Mouse (Mus musculus): ENCODE results near the gene Atxn1. TPM values are rescaled to one million over a fixed set of nuclear protein-coding genes. Genes with fewer than 3 reads are reported as not detected.

Gene Atxn1
- polyA plus RNA-seq, 1 experiment from 2014 or later: 11.9 TPM

DNA sequence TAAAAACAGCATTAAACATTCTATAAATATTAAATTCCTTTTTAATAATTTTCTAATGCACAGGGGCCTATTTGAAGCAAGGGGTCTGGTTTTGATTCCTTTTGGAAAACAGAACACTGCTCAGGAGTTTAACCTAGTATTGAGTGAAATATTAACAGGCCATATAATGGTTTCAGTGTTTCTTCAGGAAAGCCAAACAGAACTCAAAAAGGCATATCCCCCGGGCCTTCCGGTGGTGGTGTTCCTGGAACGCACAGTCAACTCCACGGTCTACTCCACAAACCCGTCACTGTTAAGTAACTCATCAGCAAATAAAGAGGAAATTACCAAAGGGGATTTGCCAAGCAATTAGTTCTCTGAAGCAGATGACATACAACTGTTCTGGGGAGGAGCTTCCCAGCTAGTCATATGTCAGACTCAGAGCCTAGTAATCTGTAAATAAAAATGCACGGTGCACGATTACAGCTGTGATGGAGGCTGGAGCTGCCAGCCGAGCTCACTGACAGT, 14.4 kb downstream of the Atxn1 start:
- H3K9me3 ChIP-seq (ENCODE audit: low read length): no peaks in the 10 kb centered on the region
- no peak overlapping the region for H3K27ac ChIP-seq (ENCODE audit: low read length)
- H3K4me2 ChIP-seq (replicated peaks; ENCODE audit: low read depth, low read length): no peak overlapping the region
- WGBS: 37% methylated on average over 8 of the region's 8 CpGs
- no peaks in the 10 kb centered on the region for H3K27me3 ChIP-seq (replicated peaks; ENCODE audit: insufficient read depth, low read length)
- H3K4me3 ChIP-seq (ENCODE audit: low read depth, low read length): no peak overlapping the region
- H3K9ac ChIP-seq (replicated peaks; ENCODE audit: low read depth): no peak overlapping the region
- DNase-seq (ENCODE audit: low spot score) (peak; percentile 45), ATAC-seq (peak; percentile 42)
- H3K4me1 ChIP-seq (ENCODE audit: insufficient read depth, low read depth, low read length): peaks cover 12% of the 10 kb centered on the region
- no peaks in the 10 kb centered on the region for H3K36me3 ChIP-seq (ENCODE audit: insufficient read depth, low read length)
- TF ChIP-seq CTCF (IDR thresholded peaks at IDR 0.05): no peak
- no peak for TF ChIP-seq EP300 (IDR thresholded peaks at IDR 0.05)

- WGBS: 83% methylated on average over 11 of the region's 11 CpGs
- no peaks in the 10 kb centered on the region for H3K27me3 ChIP-seq (replicated peaks; ENCODE audit: insufficient read depth, low read length)
- no peak overlapping the region for H3K4me3 ChIP-seq (ENCODE audit: low read depth, low read length)
- no peaks in the 10 kb centered on the region for H3K36me3 ChIP-seq (ENCODE audit: insufficient read depth, low read length)
- H3K27ac ChIP-seq (ENCODE audit: low read length): no peak overlapping the region
- TF ChIP-seq EP300 (IDR thresholded peaks at IDR 0.05): no peak
- no peak for TF ChIP-seq CTCF (IDR thresholded peaks at IDR 0.05)
- no peak overlapping the region for H3K4me2 ChIP-seq (replicated peaks; ENCODE audit: low read depth, low read length)
- H3K4me1 ChIP-seq (ENCODE audit: insufficient read depth, low read depth, low read length): peaks cover 8% of the 10 kb centered on the region
- no peak overlapping the region for H3K9ac ChIP-seq (replicated peaks; ENCODE audit: low read depth)
- DNase-seq (ENCODE audit: low spot score) (no peak), ATAC-seq (no peak)
- no peaks in the 10 kb centered on the region for H3K9me3 ChIP-seq (ENCODE audit: low read length)
These were observed 18.7 kb downstream of the Atxn1 start for GRCm38 (mm10) chr13:45946136-45946535.

- WGBS: 57% methylated on average over 7 of the region's 7 CpGs
- TF ChIP-seq CTCF (IDR thresholded peaks at IDR 0.05) (no peak), EP300 (IDR thresholded peaks at IDR 0.05) (peak; percentile 21; the same call in 1 of the 2 replicates)
- H3K4me3 ChIP-seq (ENCODE audit: low read depth, low read length): no peak overlapping the region
- peak; percentile 82 for DNase-seq (ENCODE audit: low spot score)
- no peaks in the 10 kb centered on the region for H3K36me3 ChIP-seq (ENCODE audit: insufficient read depth, low read length)
- ATAC-seq: peak; percentile 56; the same call in 1 of the 2 replicates
- H3K9me3 ChIP-seq (ENCODE audit: low read length): no peaks in the 10 kb centered on the region
- no peaks in the 10 kb centered on the region for H3K4me1 ChIP-seq (ENCODE audit: insufficient read depth, low read depth, low read length)
- H3K9ac ChIP-seq (replicated peaks; ENCODE audit: low read depth): no peak overlapping the region
- no peak overlapping the region for H3K27ac ChIP-seq (ENCODE audit: low read length)
- H3K4me2 ChIP-seq (replicated peaks; ENCODE audit: low read depth, low read length): no peak overlapping the region
- no peaks in the 10 kb centered on the region for H3K27me3 ChIP-seq (replicated peaks; ENCODE audit: insufficient read depth, low read length)
These were observed 22.5 kb downstream of the Atxn1 start for GRCm38 (mm10) chr13:45942337-45942736.

- Histone ChIP-seq H3K9me3 (ENCODE audit: low read length) (no peaks in the 10 kb centered on the region), H3K4me2 (replicated peaks; ENCODE audit: low read depth, low read length) (no peak overlapping the region), H3K36me3 (ENCODE audit: insufficient read depth, low read length) (no peaks in the 10 kb centered on the region), H3K27ac (ENCODE audit: low read length) (no peak overlapping the region), H3K4me1 (ENCODE audit: insufficient read depth, low read depth, low read length) (no peaks in the 10 kb centered on the region), H3K9ac (replicated peaks; ENCODE audit: low read depth) (no peak overlapping the region), H3K27me3 (replicated peaks; ENCODE audit: insufficient read depth, low read length) (no peaks in the 10 kb centered on the region), H3K4me3 (ENCODE audit: low read depth, low read length) (no peak overlapping the region)
- ATAC-seq (no peak), DNase-seq (ENCODE audit: low spot score) (no peak)
- TF ChIP-seq CTCF (IDR thresholded peaks at IDR 0.05): no peak
- TF ChIP-seq EP300 (IDR thresholded peaks at IDR 0.05): no peak
- 53% methylated on average over 4 of the region's 4 CpGs for WGBS
These were observed 24.1 kb downstream of the Atxn1 start for GRCm38 (mm10) chr13:45940714-45941113.

DNA sequence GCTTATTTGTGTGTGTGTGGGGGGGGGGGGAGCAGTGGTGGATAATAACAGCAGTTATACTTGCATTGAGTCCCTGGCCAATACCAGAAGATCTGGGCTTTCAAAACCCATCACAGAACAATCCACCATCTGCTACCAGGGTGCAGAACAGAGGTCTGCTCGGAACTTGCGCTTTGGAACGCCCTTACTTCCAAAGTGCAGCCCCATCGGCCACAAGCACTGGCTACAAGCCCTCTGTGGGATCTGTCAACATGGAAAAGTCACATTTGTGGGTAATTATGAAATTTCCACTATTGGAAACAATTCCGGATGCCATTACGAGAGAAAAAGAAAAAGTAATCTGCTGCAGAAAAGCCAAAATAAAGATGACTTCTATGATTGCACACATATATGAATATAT, 25.2 kb downstream of the Atxn1 start:
- Histone ChIP-seq H3K4me1 (ENCODE audit: insufficient read depth, low read depth, low read length) (no peaks in the 10 kb centered on the region), H3K9ac (replicated peaks; ENCODE audit: low read depth) (no peak overlapping the region), H3K4me2 (replicated peaks; ENCODE audit: low read depth, low read length) (no peak overlapping the region), H3K4me3 (ENCODE audit: low read depth, low read length) (no peak overlapping the region), H3K9me3 (ENCODE audit: low read length) (no peaks in the 10 kb centered on the region), H3K27ac (ENCODE audit: low read length) (no peak overlapping the region), H3K36me3 (ENCODE audit: insufficient read depth, low read length) (no peaks in the 10 kb centered on the region), H3K27me3 (replicated peaks; ENCODE audit: insufficient read depth, low read length) (no peaks in the 10 kb centered on the region)
- ATAC-seq (no peak), DNase-seq (ENCODE audit: low spot score) (no peak)
- no peak for TF ChIP-seq CTCF (IDR thresholded peaks at IDR 0.05)
- TF ChIP-seq EP300 (IDR thresholded peaks at IDR 0.05): no peak
- 81% methylated on average over 6 of the region's 6 CpGs for WGBS

- TF ChIP-seq CTCF (IDR thresholded peaks at IDR 0.05) (no peak), EP300 (IDR thresholded peaks at IDR 0.05) (no peak)
- no peaks in the 10 kb centered on the region for H3K36me3 ChIP-seq (ENCODE audit: insufficient read depth, low read length)
These were observed 26.7 kb downstream of the Atxn1 start for GRCm38 (mm10) chr13:45938083-45938482.

DNA sequence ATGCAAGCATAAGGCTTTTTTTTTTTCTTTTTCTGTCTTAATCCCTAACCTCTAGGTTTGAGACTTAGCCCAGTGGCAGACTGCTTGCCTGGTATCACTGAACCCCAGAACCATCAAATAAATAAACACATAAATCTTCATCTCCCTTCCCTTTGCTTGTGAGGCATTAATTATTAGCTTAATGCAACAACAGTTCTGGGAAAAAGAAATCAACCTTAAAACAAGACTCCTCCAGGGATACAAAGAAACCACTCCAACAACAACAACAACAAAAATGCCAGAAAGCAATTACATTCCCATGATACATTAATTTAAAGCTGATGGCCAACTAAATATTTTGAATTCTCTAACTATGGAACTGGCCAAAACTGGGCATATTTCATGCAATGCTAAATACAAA, 28.0 kb downstream of the Atxn1 start:
- H3K4me3 ChIP-seq (ENCODE audit: low read depth, low read length): no peak overlapping the region
- TF ChIP-seq EP300 (IDR thresholded peaks at IDR 0.05) (no peak), CTCF (IDR thresholded peaks at IDR 0.05) (no peak)
- H3K9ac ChIP-seq (replicated peaks; ENCODE audit: low read depth): no peak overlapping the region
- no peak overlapping the region for H3K27ac ChIP-seq (ENCODE audit: low read length)
- no peaks in the 10 kb centered on the region for H3K36me3 ChIP-seq (ENCODE audit: insufficient read depth, low read length)
- ATAC-seq: no peak
- DNase-seq (ENCODE audit: low spot score): no peak
- H3K9me3 ChIP-seq (ENCODE audit: low read length): no peaks in the 10 kb centered on the region
- H3K4me1 ChIP-seq (ENCODE audit: insufficient read depth, low read depth, low read length): no peaks in the 10 kb centered on the region
- no peak overlapping the region for H3K4me2 ChIP-seq (replicated peaks; ENCODE audit: low read depth, low read length)
- H3K27me3 ChIP-seq (replicated peaks; ENCODE audit: insufficient read depth, low read length): no peaks in the 10 kb centered on the region

More at GRCm38 (mm10) chr13:45938083-45938482, 26.7 kb downstream of the Atxn1 start:
- DNase-seq (ENCODE audit: low spot score): no peak
- H3K4me3 ChIP-seq (ENCODE audit: low read depth, low read length): no peak overlapping the region
- H3K27me3 ChIP-seq (replicated peaks; ENCODE audit: insufficient read depth, low read length): no peaks in the 10 kb centered on the region
- no peaks in the 10 kb centered on the region for H3K4me1 ChIP-seq (ENCODE audit: insufficient read depth, low read depth, low read length)
- no peak overlapping the region for H3K27ac ChIP-seq (ENCODE audit: low read length)
- ATAC-seq: no peak
- H3K4me2 ChIP-seq (replicated peaks; ENCODE audit: low read depth, low read length): no peak overlapping the region
- no peaks in the 10 kb centered on the region for H3K9me3 ChIP-seq (ENCODE audit: low read length)
- H3K9ac ChIP-seq (replicated peaks; ENCODE audit: low read depth): no peak overlapping the region
- 58% methylated on average over 5 of the region's 5 CpGs for WGBS

Data from lung, postnatal 0 days (tissue).